ENCODE assay signal across 18 mouse cellular contexts in the genomic region with DNA sequence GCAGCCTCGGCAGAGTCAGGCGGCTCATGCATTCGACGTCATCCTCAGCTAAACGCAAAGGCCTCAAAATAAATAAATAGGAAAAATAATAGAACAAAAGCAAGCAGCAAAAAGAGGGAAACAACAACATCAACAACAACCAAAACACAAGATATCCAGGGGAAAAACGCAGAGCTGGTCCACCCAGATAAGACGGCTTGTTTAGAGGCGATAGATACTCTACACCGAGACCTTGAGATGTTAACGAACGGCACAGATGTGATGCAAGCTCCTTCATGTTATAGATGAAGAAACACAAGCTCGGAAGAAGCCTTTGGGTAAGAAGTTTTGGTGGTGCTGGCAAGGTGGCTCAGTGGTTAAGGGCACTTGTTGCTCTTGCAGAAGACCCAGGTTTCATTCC. TPM values are rescaled to one million over a fixed set of nuclear protein-coding genes. Genes with fewer than 3 reads are reported as not detected.
"Had no signal": no experiment of that assay in that cellular context is flagged by ENCODE, and none has a peak within 500 bp of the region (broad histone marks: within the 10 kb centered on the region; RNA-seq: fewer than 3 reads in every experiment).

No protein-coding gene starts in this region.

- DNase-seq: kidney, postnatal 36 days; layer of hippocampus, adult 9-11 months; layer of hippocampus, postnatal 36 days; lung, adult 2 months; lung, postnatal 36 days; midbrain, embryonic 14.5 days; retina, postnatal 1 day; thymus, adult 2 months; thymus, postnatal 25 days had no signal

- H3K27me3 ChIP-seq: limb, embryonic 15.5 days; neural tube, embryonic 13.5 days; stomach, embryonic 15.5 days had no signal

- H3K9me3 ChIP-seq: limb, embryonic 15.5 days; midbrain, embryonic 10.5 days; neural tube, embryonic 13.5 days; stomach, embryonic 15.5 days had no signal

- H3K4me3 ChIP-seq: limb, embryonic 15.5 days; midbrain, embryonic 10.5 days; neural tube, embryonic 13.5 days; stomach, embryonic 15.5 days had no signal

- H3K27ac ChIP-seq: kidney, postnatal 0 days; limb, embryonic 15.5 days; midbrain, embryonic 10.5 days; neural tube, embryonic 13.5 days; stomach, embryonic 15.5 days had no signal

- H3K9ac ChIP-seq: limb, embryonic 15.5 days; neural tube, embryonic 13.5 days; stomach, embryonic 15.5 days had no signal

- H3K4me2 ChIP-seq: limb, embryonic 15.5 days; neural tube, embryonic 13.5 days; stomach, embryonic 15.5 days had no signal

- H3K4me1 ChIP-seq: limb, embryonic 15.5 days; neural tube, embryonic 13.5 days; stomach, embryonic 15.5 days had no signal

- ATAC-seq: lung, postnatal 0 days had no signal

- H3K36me3 ChIP-seq: stomach, embryonic 15.5 days had no signal

RNA-seq across cellular contexts. Expression of a gene that starts 27.0 kb away (rescaled TPM):
- polyA plus RNA-seq: intestine, embryonic 14.5 days; limb, embryonic 11.5 days; limb, embryonic 15.5 days; midbrain, embryonic 14.5 days; neural tube, embryonic 13.5 days; stomach, embryonic 15.5 days had no signal

RNA-seq across cellular contexts. Expression of a gene that starts 43.2 kb away (rescaled TPM):
- polyA plus RNA-seq: urinary bladder, adult 2 months had no signal
